Mouse (Mus musculus): ENCODE data around the gene Masp2.

Masp2 gene

GRCm38 (mm10) chr4:148602357-148603120 is at the start of gene Masp2:
Gene Masp2, plus strand, starts transcription at chr4:148602554.
- DNase-seq (ENCODE audit: low spot score), result no peak

- DNase-seq (ENCODE audit: low spot score), result no peak
Measured at GRCm38 (mm10) chr4:148557766-148558165, 44.6 kb upstream of the Masp2 start.

- peak; percentile 91 for DNase-seq (ENCODE audit: low spot score)
Measured at GRCm38 (mm10) chr4:148558297-148559000, 43.9 kb upstream of the Masp2 start, which contains the start of gene Exosc10. Gene Exosc10, plus strand, starts transcription at chr4:148558429.

- no peak for DNase-seq (ENCODE audit: low spot score)
Measured at GRCm38 (mm10) chr4:148562676-148563075, 39.7 kb upstream of the Masp2 start.

- no peak for DNase-seq (ENCODE audit: low spot score)
Measured at GRCm38 (mm10) chr4:148563595-148563994, 38.8 kb upstream of the Masp2 start.

GRCm38 (mm10) chr4:148570138-148570537 is 32.2 kb upstream of the Masp2 start:
- DNase-seq (ENCODE audit: low spot score), result no peak

- no peak for DNase-seq (ENCODE audit: low spot score)
Measured at GRCm38 (mm10) chr4:148570693-148571295, 31.6 kb upstream of the Masp2 start.

GRCm38 (mm10) chr4:148573222-148573621 is 29.1 kb upstream of the Masp2 start:
- DNase-seq (ENCODE audit: low spot score), result no peak

- DNase-seq (ENCODE audit: low spot score), result no peak
Measured at GRCm38 (mm10) chr4:148580765-148581164, 21.6 kb upstream of the Masp2 start.

- no peak for DNase-seq (ENCODE audit: low spot score)
Measured at GRCm38 (mm10) chr4:148581422-148581821, 20.9 kb upstream of the Masp2 start.

- DNase-seq (ENCODE audit: low spot score), result no peak
Measured at GRCm38 (mm10) chr4:148583257-148583656, 19.1 kb upstream of the Masp2 start.

- DNase-seq (ENCODE audit: low spot score), result no peak
Measured at GRCm38 (mm10) chr4:148586648-148587047, 15.7 kb upstream of the Masp2 start.

GRCm38 (mm10) chr4:148588793-148589192 is 13.6 kb upstream of the Masp2 start:
- no peak for DNase-seq (ENCODE audit: low spot score)

- DNase-seq (ENCODE audit: low spot score), result no peak
Measured at GRCm38 (mm10) chr4:148589565-148589964, 12.8 kb upstream of the Masp2 start.

- no peak for DNase-seq (ENCODE audit: low spot score)
Measured at GRCm38 (mm10) chr4:148590421-148591170, 11.8 kb upstream of the Masp2 start.

GRCm38 (mm10) chr4:148591171-148591630 is 11.2 kb upstream of the Masp2 start, which contains the start of gene Srm:
Gene Srm, plus strand, starts transcription at chr4:148591503.
- peak; percentile 99 for DNase-seq (ENCODE audit: low spot score)

GRCm38 (mm10) chr4:148591637-148592380 is 10.5 kb upstream of the Masp2 start:
- DNase-seq (ENCODE audit: low spot score), result no peak

GRCm38 (mm10) chr4:148593996-148594395 is 8.4 kb upstream of the Masp2 start:
- DNase-seq (ENCODE audit: low spot score), result no peak

GRCm38 (mm10) chr4:148595916-148596315 is 6.4 kb upstream of the Masp2 start:
- no peak for DNase-seq (ENCODE audit: low spot score)

GRCm38 (mm10) chr4:148596731-148597130 is 5.6 kb upstream of the Masp2 start:
- DNase-seq (ENCODE audit: low spot score), result no peak

- no peak for DNase-seq (ENCODE audit: low spot score)
Measured at GRCm38 (mm10) chr4:148598826-148599225, 3.5 kb upstream of the Masp2 start.
